Mouse (Mus musculus): ENCODE measurements around the gene Fbxl16. TPM values are rescaled to one million over a fixed set of nuclear protein-coding genes. Genes with fewer than 3 reads are reported as not detected.

The Fbxl16 gene
- polyA plus RNA-seq, 1 experiment = 6.0 TPM

- no peak overlapping the region for H3ac ChIP-seq (ENCODE audit: control insufficient read depth, insufficient read length)
- no peaks in the 10 kb centered on the region for H3K36me3 ChIP-seq (ENCODE audit: control insufficient read depth, insufficient read depth)
- TF ChIP-seq POLR2A (IDR thresholded peaks at IDR 0.05; ENCODE audit: insufficient read length, low read depth) (peak; percentile 9), POLR2AphosphoS2 (IDR thresholded peaks at IDR 0.05; ENCODE audit: insufficient read length, low read depth) (no peak), CEBPB (IDR thresholded peaks at IDR 0.05; ENCODE audit: insufficient read depth, poor library complexity, severe bottlenecking) (no peak)
- H3K4me2 ChIP-seq (ENCODE audit: low read depth) = peak overlapping the region; percentile 94
- peak overlapping the region; percentile 52 for H3K4me3 ChIP-seq
- H3K79me2 ChIP-seq (ENCODE audit: control insufficient read depth, insufficient read depth) = peaks cover 37% of the 10 kb centered on the region
- H3K27me3 ChIP-seq (ENCODE audit: control insufficient read depth, insufficient read depth, insufficient read length) = no peaks in the 10 kb centered on the region
These were observed 22.0 kb downstream of the Fbxl16 start for GRCm38 (mm10) chr17:25830806-25831431.

- peak overlapping the region; percentile 94 for H3K4me2 ChIP-seq (ENCODE audit: low read depth)
- no peaks in the 10 kb centered on the region for H3K36me3 ChIP-seq (ENCODE audit: control insufficient read depth, insufficient read depth)
- peaks cover 37% of the 10 kb centered on the region for H3K79me2 ChIP-seq (ENCODE audit: control insufficient read depth, insufficient read depth)
- TF ChIP-seq E2F4 (IDR thresholded peaks at IDR 0.05; ENCODE audit: insufficient read depth) (no peak), POLR2AphosphoS2 (IDR thresholded peaks at IDR 0.05; ENCODE audit: insufficient read length, low read depth) (peak; percentile 73), POLR2A (IDR thresholded peaks at IDR 0.05; ENCODE audit: insufficient read length, low read depth) (peak; percentile 3)
- H3ac ChIP-seq (ENCODE audit: control insufficient read depth, insufficient read length) = peak overlapping the region; percentile 46
- no peaks in the 10 kb centered on the region for H3K27me3 ChIP-seq (ENCODE audit: control insufficient read depth, insufficient read depth, insufficient read length)
- peak overlapping the region; percentile 52 for H3K4me3 ChIP-seq
These were observed 22.8 kb downstream of the Fbxl16 start for GRCm38 (mm10) chr17:25831451-25832281.

- Histone ChIP-seq H3K79me2 (ENCODE audit: control insufficient read depth, insufficient read depth) (peaks cover 37% of the 10 kb centered on the region), H3K27me3 (ENCODE audit: control insufficient read depth, insufficient read depth, insufficient read length) (no peaks in the 10 kb centered on the region), H3K36me3 (ENCODE audit: control insufficient read depth, insufficient read depth) (peaks cover under 1% of the 10 kb centered on the region)
These were observed 23.8 kb downstream of the Fbxl16 start for GRCm38 (mm10) chr17:25832436-25833290.

GRCm38 (mm10) chr17:25833291-25833663 is 24.4 kb downstream of the Fbxl16 start, which contains the start of gene Stub1:
Gene Stub1, minus strand, starts transcription at chr17:25833404.
- peak within 1 kb of the TSS; percentile 52 for H3K4me3 ChIP-seq
- peak within 1 kb of the TSS; percentile 46 for H3ac ChIP-seq (ENCODE audit: control insufficient read depth, insufficient read length)
- peaks cover 6% of the 10 kb centered on the region for H3K36me3 ChIP-seq (ENCODE audit: control insufficient read depth, insufficient read depth)
- no peaks in the 10 kb centered on the region for H3K27me3 ChIP-seq (ENCODE audit: control insufficient read depth, insufficient read depth, insufficient read length)
- H3K79me2 ChIP-seq (ENCODE audit: control insufficient read depth, insufficient read depth) = peaks cover 37% of the 10 kb centered on the region
- peak within 1 kb of the TSS; percentile 94 for H3K4me2 ChIP-seq (ENCODE audit: low read depth)
- TF ChIP-seq USF1 (IDR thresholded peaks at IDR 0.05; ENCODE audit: low read depth) (peak; percentile 86), POLR2A (IDR thresholded peaks at IDR 0.05; ENCODE audit: insufficient read length, low read depth) (peak; percentile 38), POLR2AphosphoS2 (IDR thresholded peaks at IDR 0.05; ENCODE audit: insufficient read length, low read depth) (peak; percentile 70), MYOG (IDR thresholded peaks at IDR 0.05; ENCODE audit: control insufficient read depth in 1 of 3, insufficient read depth in 1 of 3, insufficient read length in 2 of 3, low read depth in 2 of 3) (peak; percentile 29 to 84 (median 59)), REST (IDR thresholded peaks at IDR 0.05; ENCODE audit: insufficient read depth, insufficient read length) (no peak), TCF12 (IDR thresholded peaks at IDR 0.05; ENCODE audit: insufficient read depth, poor library complexity, severe bottlenecking) (no peak), E2F4 (IDR thresholded peaks at IDR 0.05; ENCODE audit: insufficient read depth) (no peak), SRF (IDR thresholded peaks at IDR 0.05; ENCODE audit: control insufficient read depth, insufficient read length, low read depth) (peak; percentile 63), MAX (IDR thresholded peaks at IDR 0.05; ENCODE audit: low read depth) (no peak), MYOD1 (IDR thresholded peaks at IDR 0.05; ENCODE audit: control insufficient read depth in 1 of 3, insufficient read length in 2 of 3, low read depth in 2 of 3) (peak in 2 of 3 experiments; percentile 67 to 72), CEBPB (IDR thresholded peaks at IDR 0.05; ENCODE audit: insufficient read depth, poor library complexity, severe bottlenecking) (no peak), TCF3 (IDR thresholded peaks at IDR 0.05; ENCODE audit: insufficient read length, low read depth) (no peak)

More at GRCm38 (mm10) chr17:25832436-25833290, 23.8 kb downstream of the Fbxl16 start:
- Histone ChIP-seq H3K4me3 (peak overlapping the region; percentile 52), H3ac (ENCODE audit: control insufficient read depth, insufficient read length) (peak overlapping the region; percentile 46), H3K4me2 (ENCODE audit: low read depth) (peak overlapping the region; percentile 94)
- TF ChIP-seq POLR2AphosphoS2 (IDR thresholded peaks at IDR 0.05; ENCODE audit: insufficient read length, low read depth) (peak; percentile 66), CEBPB (IDR thresholded peaks at IDR 0.05; ENCODE audit: insufficient read depth, poor library complexity, severe bottlenecking) (no peak), POLR2A (IDR thresholded peaks at IDR 0.05; ENCODE audit: insufficient read length, low read depth) (peak; percentile 65), MYOD1 (IDR thresholded peaks at IDR 0.05; ENCODE audit: control insufficient read depth in 1 of 3, insufficient read length in 2 of 3, low read depth in 2 of 3) (peak in 1 of 3 experiments; percentile 9), REST (IDR thresholded peaks at IDR 0.05; ENCODE audit: insufficient read depth, insufficient read length) (no peak), MYOG (IDR thresholded peaks at IDR 0.05; ENCODE audit: control insufficient read depth in 1 of 3, insufficient read depth in 1 of 3, insufficient read length in 2 of 3, low read depth in 2 of 3) (no peak), TCF12 (IDR thresholded peaks at IDR 0.05; ENCODE audit: insufficient read depth, poor library complexity, severe bottlenecking) (no peak), TCF3 (IDR thresholded peaks at IDR 0.05; ENCODE audit: insufficient read length, low read depth) (no peak), USF1 (IDR thresholded peaks at IDR 0.05; ENCODE audit: low read depth) (peak; percentile 94), E2F4 (IDR thresholded peaks at IDR 0.05; ENCODE audit: insufficient read depth) (peak; percentile 60)

Measured in myocyte (in vitro differentiated cells).